Mouse (Mus musculus) erythroblast, embryonic 14.5 days (primary cell): ENCODE measurements around the gene Chaf1a.

ENCODE experiments used
- GATA1 ChIP-seq: IDR thresholded peaks from 2 replicates; pipeline ENCODE4 v1.6.1; 2012; ENCODE audit warnings: low read length, inconsistent platforms, mixed read lengths
- TAL1 ChIP-seq: IDR thresholded peaks from 3 replicates; pipeline ENCODE4 v1.6.1; 2012; ENCODE audit warnings: low read length, inconsistent platforms, mixed read lengths

- no peak for TF ChIP-seq GATA1
- no peak for TF ChIP-seq TAL1
Observed at GRCm38 (mm10) chr17:56011441-56011840, 28.8 kb upstream of the Chaf1a start.
